Mouse (Mus musculus) heart, postnatal 10 days (tissue): ENCODE results near the gene Camta1. TPM values are rescaled to one million over a fixed set of nuclear protein-coding genes. Genes with fewer than 3 reads are reported as not detected.

ENCODE experiments used
- DNase-seq, 2 experiments: peaks; one replicate each; pipeline ENCODE4 v3.0.0; 2021
- intact Hi-C: fragments of 180-260 bp; cut with DNase I; formaldehyde crosslinking; loops from one replicate; pipeline ENCODE4 v1.15.1; 2025
- total RNA-seq, 2 experiments: library from RNA; stranded (reverse); gene quantifications; 2 replicates each; pipeline ENCODE4 v1.2.3; 2021

Gene Camta1
- total RNA-seq, 2 experiments from 2014 or later = 180 to 183 TPM

- intact Hi-C loops = no loop called here
- DNase-seq = no peak
Observed at GRCm38 (mm10) chr4:150868161-150868560, 993.5 kb downstream of the Camta1 start.

Other genes starting within 250 kb of the Camta1 start
- 100 to 1,000 TPM in 1 of 2 experiments, 10 to 100 TPM in 1; 98.5 to 107 TPM for gene Dnajc11, start 71.8 kb upstream of the Camta1 start, total RNA-seq
- gene Thap3, start 127.1 kb upstream of the Camta1 start, total RNA-seq = 10 to 100 TPM; 10.3 to 12.5 TPM
- 10 to 100 TPM in 1 of 2 experiments, 1 to 10 TPM in 1; 8.5 to 11.3 TPM for gene Phf13, start 134.4 kb upstream of the Camta1 start, total RNA-seq
- 10 to 100 TPM; 43.5 to 49.4 TPM for gene Klhl21, start 146.9 kb upstream of the Camta1 start, total RNA-seq
- gene Zbtb48, start 165.8 kb upstream of the Camta1 start, total RNA-seq = 1 to 10 TPM; 4.9 to 5.2 TPM
- gene Tas1r1, start 176.7 kb upstream of the Camta1 start, total RNA-seq = under 1 TPM; 0.10 to 0.17 TPM
- 10 to 100 TPM; 11.3 to 13.5 TPM for gene Nol9, start 177.4 kb upstream of the Camta1 start, total RNA-seq
- gene Plekhg5, start 210.6 kb upstream of the Camta1 start, total RNA-seq = 10 to 100 TPM; 33.5 to 35.8 TPM